Mouse (Mus musculus) midbrain, embryonic 11.5 days (tissue): Measurements from ENCODE around the gene Npas1. TPM values are rescaled to one million over a fixed set of nuclear protein-coding genes. Genes with fewer than 3 reads are reported as not detected.

Experiments
- ATAC-seq: fragments of 200-750 bp; cut with Nextera tagmentation; 2 replicates; pipeline ENCODE4 v1.8.0; 2017; ENCODE audit warnings: moderate TSS enrichment, moderate library complexity; ENCODE audit not compliant: low FRiP score
- DNase-seq: peaks from one replicate; pipeline ENCODE4 v3.0.0; 2015; ENCODE audit warnings: low spot score; ENCODE audit errors: missing footprints
- H3K27ac ChIP-seq: fragments of 300-500 bp; sonication (generic); 2 replicates; pipeline ENCODE4 v1.5.1; 2014; ENCODE audit warnings: low read depth, low read length
- H3K27me3 ChIP-seq: fragments of 300-500 bp; sonication (generic); 2 replicates; pipeline ENCODE4 v1.6.1; 2014; ENCODE audit warnings: mild to moderate bottlenecking, low read length, moderate library complexity, mixed read lengths; ENCODE audit not compliant: control insufficient read depth, insufficient read depth
- H3K36me3 ChIP-seq: fragments of 300-500 bp; sonication (generic); 2 replicates; pipeline ENCODE4 v1.6.1; 2014; ENCODE audit warnings: mild to moderate bottlenecking, low read length, moderate library complexity, mixed read lengths; ENCODE audit not compliant: control insufficient read depth, insufficient read depth
- H3K4me1 ChIP-seq: fragments of 300-500 bp; sonication (generic); 2 replicates; pipeline ENCODE4 v1.6.1; 2014; ENCODE audit warnings: low read length; ENCODE audit not compliant: control insufficient read depth, insufficient read depth
- H3K4me2 ChIP-seq: fragments of 300-500 bp; sonication (generic); 2 replicates; pipeline ENCODE4 v1.6.1; 2014; ENCODE audit warnings: mild to moderate bottlenecking, moderate library complexity
- H3K4me3 ChIP-seq: fragments of 300-500 bp; sonication (generic); 2 replicates; pipeline ENCODE4 v1.5.1; 2014; ENCODE audit warnings: low read depth, low read length
- H3K9ac ChIP-seq: fragments of 300-500 bp; sonication (generic); 2 replicates; pipeline ENCODE4 v1.6.1; 2014; ENCODE audit warnings: low read length
- H3K9me3 ChIP-seq: fragments of 300-500 bp; sonication (generic); 2 replicates; pipeline ENCODE4 v1.6.1; 2016; ENCODE audit warnings: low read length; ENCODE audit not compliant: control insufficient read depth
- WGBS: fragments of 180-500 bp; shearing (Covaris S2); extraction: QIAGEN DNeasy Blood & Tissue Kit; methylation state at CpG from one replicate; pipeline ENCODE4 v1.1.7; 2014; 5-methylcytosine and 5-hydroxymethylcytosine counted together
- polyA plus RNA-seq: library from polyadenylated mRNA; unstranded; fragments of >200 nt; fragmentation: Nextera tagmentation; extraction: Ambion mirVana; gene quantifications from 2 replicates; pipeline ENCODE4 v1.2.1, GENCODE M21; 2014

Npas1 gene
- polyA plus RNA-seq, 1 experiment from 2014 or later: 0.30 TPM

GRCm38 (mm10) chr7:16501571-16501970 lies 24.0 kb upstream of the Npas1 start:
- Histone ChIP-seq H3K9ac (no peak overlapping the region), H3K4me1 (no peaks in the 10 kb centered on the region), H3K27ac (no peak overlapping the region), H3K27me3 (no peaks in the 10 kb centered on the region), H3K4me3 (no peak overlapping the region), H3K4me2 (no peak overlapping the region), H3K9me3 (no peaks in the 10 kb centered on the region), H3K36me3 (peaks cover 33% of the 10 kb centered on the region)
- WGBS: 94% methylated on average over 4 of the region's 4 CpGs
- ATAC-seq (no peak), DNase-seq (no peak)

GRCm38 (mm10) chr7:16499671-16500104 lies 22.2 kb upstream of the Npas1 start:
- no peak overlapping the region for H3K27ac ChIP-seq
- H3K9me3 ChIP-seq: no peaks in the 10 kb centered on the region
- no peaks in the 10 kb centered on the region for H3K4me1 ChIP-seq
- H3K27me3 ChIP-seq: no peaks in the 10 kb centered on the region
- H3K4me2 ChIP-seq: no peak overlapping the region
- ATAC-seq: no peak
- peaks cover 33% of the 10 kb centered on the region for H3K36me3 ChIP-seq
- DNase-seq: no peak
- 82% methylated on average over 6 of the region's 6 CpGs for WGBS
- H3K9ac ChIP-seq: no peak overlapping the region
- H3K4me3 ChIP-seq: no peak overlapping the region

DNA sequence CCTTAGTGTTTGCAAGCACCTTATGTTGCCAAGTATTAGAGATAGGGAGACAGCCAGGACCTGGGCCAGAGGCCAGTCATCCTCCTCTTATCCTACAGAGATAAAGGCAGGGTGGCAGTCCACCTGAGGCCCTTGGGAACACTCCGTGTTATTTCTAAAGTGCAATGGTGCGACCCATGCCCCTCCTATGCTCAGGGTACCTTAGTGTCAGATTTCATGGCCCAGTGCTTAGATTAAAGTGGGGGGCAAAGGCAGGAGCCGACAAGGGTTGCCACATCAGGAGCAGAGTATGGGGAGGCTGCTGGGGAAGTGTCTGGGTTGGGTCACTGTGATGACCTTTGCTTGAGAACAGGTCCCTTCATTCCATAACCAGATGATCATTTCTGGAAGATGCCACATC lies 18.7 kb upstream of the Npas1 start:
- peaks cover 24% of the 10 kb centered on the region for H3K36me3 ChIP-seq
- H3K9me3 ChIP-seq: no peaks in the 10 kb centered on the region
- ATAC-seq (no peak), DNase-seq (no peak)
- no peak overlapping the region for H3K27ac ChIP-seq
- no peak overlapping the region for H3K9ac ChIP-seq
- no peak overlapping the region for H3K4me3 ChIP-seq
- H3K4me2 ChIP-seq: no peak overlapping the region
- 87% methylated on average over 3 of the region's 3 CpGs for WGBS
- no peaks in the 10 kb centered on the region for H3K27me3 ChIP-seq
- no peaks in the 10 kb centered on the region for H3K4me1 ChIP-seq

DNA sequence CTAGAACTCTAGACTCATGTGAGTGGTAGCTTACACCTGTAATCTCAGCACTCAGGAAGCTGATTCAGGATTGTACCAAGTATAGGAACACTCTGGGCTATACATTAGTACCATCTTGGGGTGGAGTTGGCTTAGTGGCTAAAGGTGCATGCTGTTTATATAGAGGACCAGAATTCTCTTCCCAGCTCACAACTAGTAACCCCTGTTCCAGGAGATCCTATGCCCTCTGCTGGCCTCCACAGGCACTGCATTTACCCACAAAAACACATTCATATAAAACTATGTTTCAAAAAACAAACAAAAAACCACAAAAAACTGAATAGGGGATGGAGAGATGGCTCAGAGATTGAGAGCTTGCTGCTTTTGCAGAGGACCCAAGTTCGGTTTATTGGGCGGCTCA lies 15.8 kb upstream of the Npas1 start:
- DNase-seq: peak; percentile 91
- H3K36me3 ChIP-seq: peaks cover 20% of the 10 kb centered on the region
- 29% methylated on average over 2 of the region's 2 CpGs for WGBS
- H3K4me3 ChIP-seq: no peak overlapping the region
- H3K4me2 ChIP-seq: no peak overlapping the region
- 0 out of 2 replicates have a peak, but pooled peaks have one; percentile 7 for ATAC-seq
- no peaks in the 10 kb centered on the region for H3K27me3 ChIP-seq
- no peaks in the 10 kb centered on the region for H3K9me3 ChIP-seq
- H3K27ac ChIP-seq: no peak overlapping the region
- no peaks in the 10 kb centered on the region for H3K4me1 ChIP-seq
- H3K9ac ChIP-seq: no peak overlapping the region

- H3K4me1 ChIP-seq: no peaks in the 10 kb centered on the region
- DNase-seq (no peak), ATAC-seq (no peak)
- peaks cover 10% of the 10 kb centered on the region for H3K36me3 ChIP-seq
- no peak overlapping the region for H3K4me3 ChIP-seq
- H3K27ac ChIP-seq: no peak overlapping the region
- no peak overlapping the region for H3K9ac ChIP-seq
- no peaks in the 10 kb centered on the region for H3K9me3 ChIP-seq
- WGBS: 65% methylated on average over 3 of the region's 3 CpGs
- H3K27me3 ChIP-seq: no peaks in the 10 kb centered on the region
- H3K4me2 ChIP-seq: no peak overlapping the region
Measured at GRCm38 (mm10) chr7:16492211-16492610, 14.7 kb upstream of the Npas1 start.

- no peaks in the 10 kb centered on the region for H3K27me3 ChIP-seq
- no peaks in the 10 kb centered on the region for H3K4me1 ChIP-seq
- ATAC-seq: peak; percentile 51; the same call in 1 of the 2 replicates
- 46% methylated on average over 3 of the region's 3 CpGs for WGBS
- no peak overlapping the region for H3K4me2 ChIP-seq
- H3K9me3 ChIP-seq: no peaks in the 10 kb centered on the region
- no peak overlapping the region for H3K4me3 ChIP-seq
- DNase-seq: peak; percentile 93
- H3K27ac ChIP-seq: no peak overlapping the region
- H3K9ac ChIP-seq: no peak overlapping the region
- peaks cover 5% of the 10 kb centered on the region for H3K36me3 ChIP-seq
Measured at GRCm38 (mm10) chr7:16491759-16492158, 14.2 kb upstream of the Npas1 start.

DNA sequence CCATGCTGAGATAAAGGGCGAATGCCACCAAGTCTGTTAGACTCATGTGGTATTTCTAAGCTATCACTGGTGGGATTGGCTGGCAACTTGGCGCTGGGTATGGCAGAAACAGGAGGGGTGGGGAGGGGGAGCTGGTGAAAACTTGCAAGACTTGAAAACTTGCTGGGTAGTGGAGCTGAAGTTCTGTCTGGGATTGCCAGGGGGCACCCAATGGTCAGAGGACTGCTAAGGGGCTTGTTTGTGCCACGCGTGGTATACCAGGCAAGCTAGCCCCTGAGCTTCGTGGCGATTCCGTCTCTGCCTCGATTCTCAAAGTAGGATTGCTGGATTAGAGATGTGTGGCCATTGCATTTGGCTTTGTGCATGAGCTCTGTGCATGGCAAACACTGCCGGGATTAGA lies 12.4 kb upstream of the Npas1 start:
- H3K9ac ChIP-seq: no peak overlapping the region
- H3K36me3 ChIP-seq: no peaks in the 10 kb centered on the region
- H3K27ac ChIP-seq: no peak overlapping the region
- no peak overlapping the region for H3K4me3 ChIP-seq
- no peak for DNase-seq
- H3K4me1 ChIP-seq: no peaks in the 10 kb centered on the region
- H3K27me3 ChIP-seq: no peaks in the 10 kb centered on the region
- WGBS: 88% methylated on average over 9 of the region's 9 CpGs
- no peak overlapping the region for H3K4me2 ChIP-seq
- ATAC-seq: no peak
- H3K9me3 ChIP-seq: no peaks in the 10 kb centered on the region

DNA sequence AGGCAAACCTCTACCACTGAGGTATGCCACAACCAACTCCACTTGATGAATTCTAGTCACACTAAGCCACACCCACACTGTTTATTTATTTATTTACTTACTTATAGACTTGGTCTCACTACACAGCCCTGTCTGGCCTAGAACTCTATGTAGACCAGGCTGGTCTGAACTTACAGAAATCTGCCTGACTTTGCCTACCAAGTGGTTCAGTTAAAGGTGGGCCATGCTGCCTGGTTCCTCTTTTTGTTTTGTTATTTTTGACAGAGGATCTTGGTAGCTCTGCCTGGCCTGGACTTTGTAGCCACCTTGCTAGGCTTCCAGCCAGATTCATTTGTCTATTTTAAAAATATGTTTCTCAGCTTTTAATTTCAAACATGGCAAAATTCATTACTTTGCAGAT lies 11.3 kb upstream of the Npas1 start:
- H3K9ac ChIP-seq: no peak overlapping the region
- DNase-seq: no peak
- H3K36me3 ChIP-seq: no peaks in the 10 kb centered on the region
- no peak overlapping the region for H3K4me3 ChIP-seq
- H3K9me3 ChIP-seq: no peaks in the 10 kb centered on the region
- no peak for ATAC-seq
- H3K27me3 ChIP-seq: no peaks in the 10 kb centered on the region
- H3K4me2 ChIP-seq: no peak overlapping the region
- no peaks in the 10 kb centered on the region for H3K4me1 ChIP-seq
- H3K27ac ChIP-seq: no peak overlapping the region

- ATAC-seq: 0 out of 2 replicates have a peak, but pooled peaks have one; percentile 42
- no peak overlapping the region for H3K9ac ChIP-seq
- 1% methylated on average over 33 of the region's 34 CpGs for WGBS
Measured at GRCm38 (mm10) chr7:16476600-16476989, 933 bp downstream of the Npas1 start.

More at GRCm38 (mm10) chr7:16476600-16476989, 933 bp downstream of the Npas1 start:
- Histone ChIP-seq H3K27ac (no peak overlapping the region), H3K36me3 (no peaks in the 10 kb centered on the region), H3K4me2 (peak overlapping the region; percentile 47), H3K4me3 (peak overlapping the region; percentile 25), H3K9me3 (no peaks in the 10 kb centered on the region), H3K4me1 (peaks cover 9% of the 10 kb centered on the region), H3K27me3 (peaks cover 59% of the 10 kb centered on the region)
- peak; percentile 89 for DNase-seq
